Mouse (Mus musculus) lung, postnatal 14 days (tissue): ENCODE measurements around the gene Gm6377.

Experiments
- DNase-seq: peaks from one replicate; pipeline ENCODE4 v3.0.0; 2021

Gene Gm6377

DNA sequence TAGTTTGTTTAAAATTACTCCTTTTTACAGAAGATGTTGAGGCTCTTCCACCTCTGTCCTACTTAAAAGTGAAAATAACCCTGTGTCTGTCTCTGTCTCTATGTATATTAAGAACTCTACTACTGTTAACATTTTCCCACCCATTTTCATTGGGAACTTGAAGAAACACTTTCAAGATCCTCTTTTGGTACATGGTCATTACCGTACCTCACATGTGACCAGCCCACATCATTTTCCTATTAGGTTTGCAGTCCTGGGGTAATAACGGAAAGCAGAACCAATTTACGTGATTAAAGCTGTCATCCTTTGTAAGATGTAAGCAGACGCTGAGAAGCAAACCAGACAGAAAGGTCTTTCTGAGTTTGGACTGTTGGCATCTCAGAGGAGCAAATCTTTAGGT, at the start of gene Gm6377:
Gm6377 (plus strand) TSS at position 289 of the 400 bp plus-strand sequence.
- DNase-seq: no peak

DNA sequence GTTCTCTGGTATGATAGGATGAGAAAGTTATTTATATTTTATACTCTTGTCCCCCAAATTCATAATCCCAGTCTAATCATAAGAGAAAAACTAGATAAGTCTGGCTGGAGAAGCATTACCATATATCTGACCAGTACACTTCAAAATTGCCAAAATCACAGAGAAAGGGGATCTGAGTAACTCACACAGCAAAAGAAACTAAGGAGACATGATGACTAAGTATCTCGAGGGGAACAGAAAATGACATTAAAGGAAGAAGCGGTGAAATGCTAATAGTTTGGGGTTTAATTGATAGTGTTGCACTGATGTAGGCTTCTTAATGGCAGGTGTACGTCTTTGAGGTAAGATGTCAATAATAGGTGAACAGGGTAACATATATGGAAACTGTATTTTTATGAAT, 49.4 kb upstream of the Gm6377 start:
- DNase-seq: no peak

DNA sequence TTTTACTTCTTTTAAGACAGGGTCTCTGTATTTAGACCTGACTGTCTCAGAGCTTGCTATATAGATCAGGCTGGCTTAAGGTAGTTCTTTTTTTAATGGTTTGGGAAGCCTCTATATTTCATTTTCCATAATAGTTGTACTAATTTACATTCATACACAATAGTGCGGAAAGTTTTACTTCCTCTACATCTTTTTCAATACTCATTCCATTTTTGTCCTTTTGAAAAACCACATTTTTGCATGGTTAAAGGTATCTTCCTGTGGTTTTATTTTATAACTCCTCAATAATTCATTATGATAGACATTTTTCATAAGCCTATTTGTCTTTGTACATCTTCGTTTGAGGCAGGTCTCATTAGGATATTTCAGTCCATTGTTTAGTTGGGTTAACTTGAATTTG, 45.3 kb upstream of the Gm6377 start:
- no peak for DNase-seq

DNA sequence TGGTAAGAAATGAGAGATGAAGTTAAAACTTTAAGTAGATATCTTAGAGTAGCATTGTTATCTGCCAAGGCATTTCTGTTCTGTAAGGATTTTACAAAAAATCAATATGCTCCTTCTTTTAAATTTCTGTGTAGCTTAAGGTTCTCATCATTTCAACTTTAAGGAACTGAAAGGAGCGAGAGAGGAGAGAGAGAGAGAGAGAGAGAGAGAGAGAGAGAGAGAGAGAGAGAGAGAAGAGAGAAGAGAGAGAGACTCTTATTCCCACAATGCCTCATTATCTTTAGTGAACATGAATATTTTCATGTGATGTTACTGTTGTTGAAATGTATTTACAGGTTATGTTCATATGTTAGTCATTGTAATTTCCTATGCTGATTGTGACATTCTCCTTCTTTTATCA, 36.2 kb upstream of the Gm6377 start:
- no peak for DNase-seq

DNA sequence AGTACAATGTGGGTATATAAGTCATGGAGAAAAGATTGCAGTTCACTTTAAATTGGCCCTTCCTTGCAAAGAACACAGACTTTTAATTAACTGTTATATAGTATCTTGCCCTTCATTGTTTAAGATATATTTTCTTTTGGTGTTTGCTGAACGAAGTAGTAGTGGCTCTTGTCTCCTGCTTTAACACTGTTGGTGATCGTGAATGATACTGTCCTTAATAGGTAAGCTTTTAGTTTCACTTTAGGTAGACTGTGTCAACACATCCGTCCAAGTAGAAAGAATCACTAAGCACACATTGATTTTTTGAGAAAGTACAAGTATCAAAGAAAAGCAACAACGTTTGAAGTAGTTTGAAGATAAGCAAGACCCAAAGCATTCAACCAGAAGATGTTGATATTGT, 35.7 kb upstream of the Gm6377 start:
- DNase-seq: no peak

DNA sequence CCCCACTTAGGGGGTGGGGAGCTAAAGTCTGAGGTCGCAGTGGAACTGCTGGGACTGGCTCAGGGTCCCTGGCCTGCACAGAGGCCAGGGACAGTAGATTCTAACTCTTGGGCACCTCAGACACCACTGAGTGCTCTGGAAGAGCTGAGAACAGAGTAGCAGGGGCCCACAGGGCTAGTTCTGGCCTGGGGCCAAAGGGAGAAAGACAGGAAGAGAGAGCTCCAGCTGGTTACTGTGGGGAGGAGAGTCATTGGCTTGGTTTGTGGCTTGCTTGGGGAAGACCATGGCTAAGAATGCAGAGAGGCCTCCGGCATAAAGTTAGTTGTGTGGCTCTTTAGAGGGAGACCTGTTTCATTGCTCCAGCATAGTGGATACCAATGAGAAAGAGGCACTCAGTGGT, 21.5 kb upstream of the Gm6377 start:
- DNase-seq: peak; percentile 6

DNA sequence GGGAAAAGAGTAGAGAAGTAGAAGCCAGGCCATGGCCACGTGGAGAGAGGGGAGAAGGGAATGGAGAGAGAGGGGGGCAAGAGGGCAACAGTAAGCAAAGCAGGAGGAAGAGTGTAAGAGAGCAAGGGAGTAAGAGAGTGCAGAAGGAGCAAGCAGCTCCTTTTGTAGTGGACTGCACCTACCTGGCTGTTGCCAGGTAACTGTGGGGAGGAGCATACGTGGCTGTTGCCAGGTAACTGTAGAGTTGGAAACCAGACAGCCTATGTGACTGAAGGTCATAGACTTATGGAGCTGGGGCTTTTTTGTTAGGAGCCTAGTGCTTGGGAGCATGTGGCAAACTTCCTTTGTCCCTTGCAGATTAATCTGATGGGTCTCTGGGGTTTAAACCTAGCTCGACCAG, 21.1 kb upstream of the Gm6377 start:
- DNase-seq: no peak

DNA sequence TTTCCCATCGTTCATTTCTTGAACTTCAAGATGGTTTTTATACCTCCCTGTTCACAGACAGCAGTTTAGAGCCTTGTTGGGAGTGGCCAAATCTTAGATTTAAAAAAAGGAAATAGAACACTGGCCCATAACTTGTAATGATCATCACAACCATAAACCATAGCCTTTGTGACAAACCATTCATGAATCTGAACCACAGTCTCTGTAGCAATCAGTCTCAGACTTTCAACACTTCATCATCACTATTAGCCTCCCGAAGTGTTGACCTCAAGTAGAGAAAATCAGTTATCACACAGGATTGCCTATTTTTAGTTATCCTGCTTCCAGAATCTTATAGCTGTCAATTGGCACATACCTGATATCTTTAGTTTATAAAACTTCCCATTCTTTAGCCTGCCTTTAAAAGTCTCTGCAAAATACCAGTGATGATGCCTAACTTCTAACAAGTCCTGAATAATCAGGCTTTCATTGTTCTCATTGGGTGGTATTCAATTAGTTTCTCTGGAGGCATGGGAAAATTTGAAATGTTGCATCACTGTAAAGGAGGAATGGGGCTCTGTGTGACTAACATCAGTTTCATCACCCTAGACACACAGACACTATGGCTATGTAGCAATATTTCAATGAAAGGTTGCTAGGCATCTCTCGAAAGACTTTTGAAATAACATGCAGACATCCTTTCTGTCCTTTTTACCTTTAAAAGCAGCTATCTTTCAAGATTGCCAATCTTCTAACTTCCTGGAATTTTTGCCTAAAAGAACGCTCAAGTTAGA, 11.7 kb upstream of the Gm6377 start:
- DNase-seq: no peak

DNA sequence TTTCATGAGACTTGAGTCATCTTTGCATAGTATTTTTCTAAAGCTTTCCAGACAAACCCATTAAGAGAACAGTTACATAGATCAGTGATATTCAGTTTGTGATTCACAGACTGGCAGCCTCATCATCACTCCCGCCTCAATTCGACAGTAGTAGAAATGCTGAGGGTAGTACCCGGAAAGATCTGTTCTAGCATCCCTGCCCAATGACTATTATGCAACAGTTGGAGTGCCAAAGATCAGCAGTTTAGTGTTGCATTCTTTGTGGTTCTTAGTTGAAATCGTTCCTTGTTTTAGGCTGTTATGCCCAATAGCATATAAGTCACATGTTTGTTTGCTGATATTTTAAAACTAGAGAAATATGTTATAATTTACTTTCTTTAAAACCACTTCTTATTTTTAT, 6.9 kb upstream of the Gm6377 start:
- no peak for DNase-seq

DNA sequence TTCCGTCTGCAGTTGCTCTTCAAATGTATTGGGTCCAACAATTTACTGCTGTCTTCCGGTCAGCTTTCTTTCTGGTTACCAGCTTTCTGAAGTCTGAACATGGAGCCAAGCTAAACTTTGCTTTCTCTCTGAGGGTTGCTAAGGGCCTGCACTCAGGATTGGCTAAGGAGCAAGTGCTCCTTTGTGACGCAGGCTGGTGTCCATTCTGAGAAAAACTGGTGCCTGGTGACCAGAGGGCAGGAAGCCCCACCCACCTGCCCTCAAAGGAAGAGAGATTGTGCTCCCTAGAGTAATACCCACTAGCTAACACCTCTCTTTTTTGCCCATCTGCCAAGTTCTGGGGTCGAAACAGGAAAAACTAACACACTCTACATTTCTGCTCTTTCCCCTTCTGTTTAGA, 5.6 kb upstream of the Gm6377 start:
- peak; percentile 12 for DNase-seq

DNA sequence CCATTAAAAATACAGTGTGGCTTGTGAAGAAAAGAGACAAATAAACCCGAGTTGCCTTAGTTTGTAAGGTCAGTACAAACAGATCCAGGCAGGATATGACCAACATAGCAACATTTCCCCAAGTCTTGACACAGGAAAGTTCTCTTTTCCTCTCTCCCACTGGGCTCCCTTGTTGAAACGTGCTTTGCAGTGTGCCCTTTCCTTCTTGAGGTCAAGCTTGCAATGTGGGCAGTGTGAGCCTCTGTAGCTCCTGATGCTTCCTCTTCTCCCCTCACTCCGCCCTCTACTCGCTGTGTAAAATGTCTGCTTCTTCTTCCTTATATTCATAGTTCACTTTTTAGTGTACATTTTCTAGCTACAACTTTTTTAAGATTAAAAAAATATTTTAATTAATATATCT, 5.1 kb upstream of the Gm6377 start:
- DNase-seq: peak; percentile 2

DNA sequence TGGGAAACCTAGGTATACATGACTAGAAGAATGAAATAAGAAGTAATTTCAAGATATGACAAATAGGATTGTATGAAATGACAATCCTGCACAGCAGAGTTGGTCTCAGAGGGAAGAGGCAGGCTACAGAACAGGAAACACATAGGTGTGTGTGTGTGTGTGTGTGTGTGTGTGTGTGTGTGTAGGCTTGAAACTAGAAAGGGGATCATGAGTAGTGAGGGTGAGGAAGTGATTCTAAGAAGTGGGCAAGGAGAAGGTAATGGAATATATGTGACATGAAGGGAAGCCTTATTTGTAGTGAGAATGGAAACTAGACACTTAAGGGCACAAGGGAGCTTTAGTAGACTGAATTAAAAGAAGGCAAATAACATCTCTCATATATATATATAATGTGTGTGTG, 11.3 kb downstream of the Gm6377 start:
- no peak for DNase-seq

DNA sequence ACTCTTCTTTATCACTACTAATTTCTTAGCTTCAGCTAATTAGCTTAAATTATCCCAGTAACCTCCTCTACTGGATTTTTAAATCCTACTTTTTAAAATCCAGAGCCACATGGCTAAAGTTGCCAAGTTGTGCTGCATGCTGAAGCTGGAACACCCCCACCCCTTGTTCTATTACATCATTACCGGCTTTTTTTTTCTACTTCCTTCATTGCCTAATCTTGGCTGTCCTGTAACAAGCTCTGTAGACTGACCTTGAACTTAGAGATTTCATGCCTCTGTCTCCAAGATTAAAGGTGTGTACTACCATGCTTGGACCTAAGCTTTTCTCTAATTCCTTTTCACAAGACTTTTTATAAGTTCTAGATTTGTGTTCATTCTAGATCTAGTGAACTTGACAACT, 32.2 kb downstream of the Gm6377 start:
- no peak for DNase-seq

DNA sequence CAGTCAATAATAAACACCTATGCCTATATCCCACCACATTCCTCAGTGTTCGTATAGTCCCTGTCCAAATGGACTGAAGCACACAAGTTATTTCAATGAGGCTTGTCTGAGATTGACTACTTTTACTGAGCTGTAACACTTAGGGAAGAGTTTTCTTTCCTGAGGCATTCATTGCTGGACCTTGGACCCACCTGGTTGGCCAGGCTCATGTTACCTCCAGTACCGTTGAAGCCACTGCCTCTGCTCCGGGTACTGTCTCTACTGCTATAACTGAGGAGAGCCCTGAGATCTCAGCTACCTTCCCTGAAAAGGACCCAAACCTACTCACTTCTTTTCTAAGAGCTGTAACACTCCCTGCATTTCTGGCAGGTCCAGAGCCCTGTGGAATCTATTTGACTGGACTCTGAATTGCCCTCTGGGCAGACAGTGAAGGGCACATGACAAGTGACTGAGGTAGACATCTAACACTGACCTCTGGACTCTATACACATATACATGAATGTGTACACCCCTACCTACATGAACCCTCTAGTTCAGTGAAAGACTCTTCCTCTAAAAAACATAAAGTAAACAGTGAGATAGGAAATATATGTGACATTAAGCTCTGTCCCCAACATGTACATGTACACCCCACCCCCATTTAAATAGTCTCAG, 39.0 kb downstream of the Gm6377 start:
- no peak for DNase-seq

DNA sequence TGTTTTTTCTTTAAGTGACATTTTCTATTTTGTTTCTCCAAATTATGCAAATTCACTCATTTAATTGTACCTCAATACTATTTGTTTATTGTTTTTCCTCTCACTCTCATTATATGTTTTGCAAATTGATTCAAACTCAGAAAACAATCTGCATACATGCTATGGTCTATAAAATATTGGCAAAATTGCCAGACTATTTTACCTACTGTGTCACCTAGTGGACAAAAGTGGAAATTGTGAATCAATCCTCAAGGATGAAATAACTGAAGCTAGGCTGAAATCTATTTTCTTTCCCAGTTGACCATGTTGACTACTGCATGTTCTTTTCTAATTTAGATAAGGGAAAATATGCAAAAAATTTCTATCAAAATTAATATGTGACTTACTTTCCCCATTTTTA, 41.6 kb downstream of the Gm6377 start:
- DNase-seq: no peak
